Mouse (Mus musculus) CH12.LX (cell line): ENCODE results near the gene Gm20388.

Experiments
- CHD2 ChIP-seq: IDR thresholded peaks from 2 replicates; pipeline ENCODE4 v1.6.1; 2011; ENCODE audit warnings: low read length, improper control_type of control experiment
- CTCF ChIP-seq, 2 experiments: IDR thresholded peaks in 1 of 2; conservative IDR thresholded peaks in 1 of 2; 2 replicates each; pipeline ENCODE4 v1.5.1; 2011 to 2012; ENCODE audit warnings: low read depth in 2 of 2, low read length in 2 of 2, improper control_type of control experiment in 1 of 2, inconsistent platforms in 1 of 2, mild to moderate bottlenecking in 1 of 2, moderate library complexity in 1 of 2
- E2F4 ChIP-seq: IDR thresholded peaks from 2 replicates; pipeline ENCODE4 v1.6.1; 2011; ENCODE audit warnings: low read depth, low read length, improper control_type of control experiment; ENCODE audit not compliant: insufficient replicate concordance
- ETS1 ChIP-seq: conservative IDR thresholded peaks from 2 replicates; pipeline ENCODE4 v1.6.1; 2012; ENCODE audit warnings: low read depth, mild to moderate bottlenecking, inconsistent platforms, low read length, improper control_type of control experiment, moderate library complexity
- IRF4 ChIP-seq: IDR thresholded peaks from 2 replicates; pipeline ENCODE4 v1.6.1; 2014; ENCODE audit warnings: low read depth, mild to moderate bottlenecking, inconsistent platforms, low read length, improper control_type of control experiment
- NELFE ChIP-seq: IDR thresholded peaks from 2 replicates; pipeline ENCODE4 v1.6.1; 2011; ENCODE audit warnings: low read depth, low read length, improper control_type of control experiment
- POLR2AphosphoS2 ChIP-seq: IDR thresholded peaks from 2 replicates; pipeline ENCODE4 v1.6.1; 2011; ENCODE audit warnings: low read depth, low read length, improper control_type of control experiment
- USF1 ChIP-seq: IDR thresholded peaks from 2 replicates; pipeline ENCODE4 v1.6.1; 2014; ENCODE audit warnings: low read depth, mild to moderate bottlenecking, inconsistent platforms, low read length, improper control_type of control experiment
- ZC3H11A ChIP-seq: IDR thresholded peaks from 2 replicates; pipeline ENCODE4 v1.6.1; 2012; ENCODE audit warnings: low read depth, mild to moderate bottlenecking, inconsistent platforms, low read length, improper control_type of control experiment
- ZNF384 ChIP-seq: IDR thresholded peaks from 2 replicates; pipeline ENCODE4 v1.6.1; 2012; ENCODE audit warnings: low read depth, low read length, improper control_type of control experiment, inconsistent platforms

DNA sequence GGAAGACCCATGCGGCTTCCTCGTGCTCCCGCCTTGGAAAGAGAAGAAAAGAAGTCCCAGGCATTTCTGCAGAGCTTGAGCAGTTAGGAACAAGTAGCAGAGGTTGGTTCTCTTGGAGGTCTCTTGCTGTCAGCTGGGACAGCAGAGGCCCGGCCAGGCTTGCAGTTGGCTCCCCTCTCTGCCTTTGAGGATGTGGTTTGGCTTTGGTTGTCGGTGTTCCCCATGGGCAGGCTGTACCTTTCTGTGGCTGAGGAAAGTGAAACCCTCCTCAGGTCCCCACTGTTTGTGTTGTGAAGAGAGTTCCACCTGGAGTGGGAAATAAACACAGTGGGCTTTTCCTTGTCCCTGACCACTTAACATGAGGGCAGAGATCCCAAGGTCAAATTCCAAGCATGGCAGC, 2097.8 kb downstream of the Gm20388 start:
- no peak for TF ChIP-seq CTCF (conservative IDR thresholded peaks at IDR 0.05 in 1 of 2, IDR thresholded peaks at IDR 0.05 in 1 of 2; ENCODE audit: low read depth in 2 of 2, low read length in 2 of 2)
- TF ChIP-seq IRF4, result no peak
- no peak for TF ChIP-seq NELFE
- no peak for TF ChIP-seq POLR2AphosphoS2
- TF ChIP-seq ETS1, result no peak
- no peak for TF ChIP-seq E2F4
- no peak for TF ChIP-seq ZC3H11A
- TF ChIP-seq USF1, result no peak
- TF ChIP-seq CHD2, result no peak
- TF ChIP-seq ZNF384, result no peak
